Mouse (Mus musculus) ES-Bruce4 (cell line): ENCODE measurements around the gene H2-Ab1.

ENCODE experiments used
- CTCF ChIP-seq: IDR thresholded peaks from one replicate; pipeline ENCODE4 v1.8.1; 2011; ENCODE audit warnings: low read depth, low read length
- POLR2A ChIP-seq: IDR thresholded peaks from one replicate; pipeline ENCODE4 v1.8.1; 2011; ENCODE audit warnings: low read length; ENCODE audit not compliant: insufficient read depth

DNA sequence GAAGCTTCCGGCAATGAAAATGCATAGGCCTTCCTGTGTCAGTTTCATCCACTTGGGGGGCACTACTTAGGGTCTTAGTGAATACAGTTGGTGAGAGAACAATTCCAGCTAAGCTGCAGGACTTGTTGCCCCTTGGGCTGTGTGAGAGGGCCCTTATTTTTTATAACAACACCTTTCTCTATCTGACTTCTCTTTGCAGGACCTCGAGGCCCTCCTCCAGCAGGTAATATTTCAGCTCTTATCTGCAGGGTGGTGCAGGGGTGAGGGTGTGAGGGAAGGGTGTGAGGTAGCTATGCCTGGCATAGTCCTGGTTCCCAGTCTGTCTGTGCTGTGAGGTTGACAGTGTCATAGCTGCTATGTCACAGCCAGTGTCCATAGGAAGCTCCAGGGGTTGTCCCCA lies 10.8 kb downstream of the H2-Ab1 start:
- no peak for TF ChIP-seq POLR2A
- TF ChIP-seq CTCF = no peak
